Mouse (Mus musculus) myocyte (in vitro differentiated cells): ENCODE data around the gene Nupl1.

ENCODE experiments used
- MYOD1 ChIP-seq, 3 experiments: IDR thresholded peaks; one replicate each; pipeline ENCODE4 v1.6.1; 2011; ENCODE audit warnings: control low read depth in 2 of 3, low read depth in 2 of 3, mild to moderate bottlenecking in 2 of 3, moderate library complexity in 1 of 3; ENCODE audit not compliant: insufficient read length in 2 of 3, control insufficient read depth in 1 of 3
- USF1 ChIP-seq: IDR thresholded peaks from one replicate; pipeline ENCODE4 v1.6.1; 2011; ENCODE audit warnings: low read depth, mild to moderate bottlenecking, control low read depth, moderate library complexity

GRCm38 (mm10) chr14:60251281-60252003, at the start of gene Nupl1, which contains the start of gene Gm49336:
- TF ChIP-seq USF1 (no peak), MYOD1 (IDR thresholded peaks at IDR 0.05; ENCODE audit: control insufficient read depth in 1 of 3, insufficient read length in 2 of 3, low read depth in 2 of 3) (peak in 1 of 3 experiments; percentile 53)
